Mouse (Mus musculus): Measurements from ENCODE around the gene Cabp7. TPM values are rescaled to one million over a fixed set of nuclear protein-coding genes. Genes with fewer than 3 reads are reported as not detected.

Cabp7 gene
- polyA plus RNA-seq (2012; rRNA removed) = not detected in 2 replicates

DNA sequence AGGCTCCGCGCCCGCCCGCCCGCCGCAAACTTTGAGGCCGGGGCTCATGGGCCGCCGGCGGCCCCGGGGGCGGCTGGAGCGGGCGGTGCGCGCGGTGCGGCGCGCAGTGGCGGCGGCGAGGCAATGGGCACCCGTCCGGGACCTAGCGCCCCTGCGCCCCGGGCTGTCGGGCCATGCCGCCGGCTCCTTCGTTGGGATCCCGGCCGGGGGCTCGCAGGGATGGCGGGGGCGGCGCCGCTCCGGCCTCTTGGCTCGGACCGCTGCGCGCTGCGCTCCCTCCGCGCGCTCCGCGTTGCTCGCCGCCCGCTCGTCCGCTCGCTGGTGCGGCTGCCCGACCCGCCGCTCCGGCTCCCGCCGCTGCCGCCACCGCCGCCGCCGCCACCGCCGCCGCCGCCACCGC lies at the start of gene Cabp7:
TSS of gene Cabp7 (minus strand) at position 46 of the 400 bp plus-strand sequence.

DNA sequence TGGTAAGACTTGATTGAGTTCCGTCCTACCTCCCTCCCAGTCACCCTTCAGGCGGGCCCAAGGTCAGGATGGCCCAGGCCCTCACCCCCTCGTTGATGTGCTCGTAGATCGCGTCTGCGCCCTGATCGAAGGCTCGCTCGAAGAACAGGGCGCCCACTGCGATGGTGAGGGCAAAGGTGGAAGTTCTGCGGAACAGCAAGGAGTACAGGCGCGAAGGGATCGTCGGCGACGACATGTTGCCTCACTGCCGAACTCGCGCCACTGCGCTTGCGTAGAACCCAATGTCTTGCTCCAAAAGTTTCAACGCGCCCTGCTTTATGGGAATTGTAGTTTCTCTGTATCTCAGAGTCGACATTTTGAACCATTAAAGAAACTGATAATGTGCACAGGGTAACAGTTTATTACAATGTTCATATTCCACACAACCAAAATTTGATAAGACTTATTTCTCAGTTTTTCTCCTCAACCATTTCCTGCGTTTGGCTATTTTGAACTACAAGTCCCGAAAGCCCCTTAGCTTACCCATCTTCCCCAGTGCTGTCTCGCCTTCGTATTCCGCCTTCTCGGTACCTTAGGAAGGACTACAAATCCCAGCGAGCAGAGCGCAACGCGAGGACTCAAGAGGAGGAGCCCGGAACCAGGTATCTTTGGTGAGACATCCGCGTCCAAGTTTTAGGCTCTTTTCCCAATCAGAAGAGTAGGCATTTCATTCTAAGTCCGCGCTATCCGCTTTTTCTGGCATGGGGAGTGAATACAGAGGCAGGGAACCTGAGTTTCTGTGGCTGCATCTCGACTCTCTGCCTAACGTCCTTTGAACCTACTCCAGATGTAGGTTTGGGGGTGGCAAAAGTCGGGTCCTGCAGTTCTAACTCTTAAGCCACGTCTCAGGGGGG lies 42.3 kb downstream of the Cabp7 start, which contains the start of the genes Uqcr10 and Zmat5:
TSS of gene Uqcr10 (minus strand) at position 271 of the 893 bp plus-strand sequence.
TSS of gene Zmat5 (plus strand) at position 607 of the 893 bp plus-strand sequence.

Other genes with a start within 250 kb of the Cabp7 start
- 13.6 and 15.8 TPM in 2 replicates for gene Mtmr3, start 151.9 kb downstream of the Cabp7 start, polyA plus RNA-seq (2012; rRNA removed)
- gene Gm11032, start 126.7 kb downstream of the Cabp7 start, polyA plus RNA-seq (2012; rRNA removed) = not detected in 2 replicates
- 8.2 and 9.7 TPM in 2 replicates for gene Ascc2, start 109.0 kb downstream of the Cabp7 start, polyA plus RNA-seq (2012; rRNA removed)
- gene Uqcr10, start 42.4 kb downstream of the Cabp7 start, polyA plus RNA-seq (2012; rRNA removed) = 845 and 849 TPM in 2 replicates
- 13.1 and 14.5 TPM in 2 replicates for gene Zmat5, start 42.1 kb downstream of the Cabp7 start, polyA plus RNA-seq (2012; rRNA removed)
- gene Nf2, start 102.8 kb upstream of the Cabp7 start, polyA plus RNA-seq (2012; rRNA removed) = 10.5 and 12.2 TPM in 2 replicates
- 65.9 and 74.9 TPM in 2 replicates for gene Nipsnap1, start 127.2 kb upstream of the Cabp7 start, polyA plus RNA-seq (2012; rRNA removed)
- 10.6 and 10.8 TPM in 2 replicates for gene Thoc5, start 148.5 kb upstream of the Cabp7 start, polyA plus RNA-seq (2012; rRNA removed)
- gene Nefh, start 201.3 kb upstream of the Cabp7 start, polyA plus RNA-seq (2012; rRNA removed) = 0.07 and 0.08 TPM in 2 replicates
- 34.2 and 43.2 TPM in 2 replicates for gene Ap1b1, start 240.0 kb upstream of the Cabp7 start, polyA plus RNA-seq (2012; rRNA removed)

Data from liver, embryonic 18 days (tissue).